Mouse (Mus musculus) heart, postnatal 14 days (tissue): ENCODE results near the gene Ssh2. TPM values are rescaled to one million over a fixed set of nuclear protein-coding genes. Genes with fewer than 3 reads are reported as not detected.

ENCODE experiments used
- DNase-seq, 2 experiments: peaks; one replicate each; pipeline ENCODE4 v3.0.0; 2021 to 2022
- intact Hi-C: fragments of 180-260 bp; cut with DNase I; formaldehyde crosslinking; loops from one replicate; pipeline ENCODE4 v1.15.1; 2025
- total RNA-seq, 2 experiments: library from RNA; stranded (reverse); gene quantifications; 2 replicates each; pipeline ENCODE4 v1.2.3; 2021

Gene Ssh2
- total RNA-seq, 2 experiments from 2014 or later: 83.2 to 95.0 TPM

GRCm38 (mm10) chr11:77500361-77501325 lies 284.6 kb downstream of the Ssh2 start:
- intact Hi-C loops: loop anchor here (1.0 to 10.0 kb wide), 2 partner anchors 9 to 294 kb away; no protein-coding TSS in a partner anchor
- no peak for DNase-seq

GRCm38 (mm10) chr11:77501392-77501791 lies 285.3 kb downstream of the Ssh2 start:
- intact Hi-C loops: loop anchor here (1.0 to 10.0 kb wide), 2 partner anchors 10 to 293 kb away; no protein-coding TSS in a partner anchor

GRCm38 (mm10) chr11:77501971-77502370 lies 285.9 kb downstream of the Ssh2 start:
- intact Hi-C loops: loop anchor here (1.0 to 10.0 kb wide), 2 partner anchors 11 to 293 kb away; no protein-coding TSS in a partner anchor
- no peak for DNase-seq

More at GRCm38 (mm10) chr11:77501392-77501791, 285.3 kb downstream of the Ssh2 start:
- DNase-seq: peak; percentile 78 to 84

GRCm38 (mm10) chr11:77502481-77502880 lies 286.4 kb downstream of the Ssh2 start:
- intact Hi-C loops: loop anchor here (10.0 kb wide), 1 partner anchor 292 kb away; no protein-coding TSS in a partner anchor

GRCm38 (mm10) chr11:77503511-77503910 lies 287.4 kb downstream of the Ssh2 start:
- DNase-seq: peak in 1 of 2 experiments; percentile 62

More at GRCm38 (mm10) chr11:77502481-77502880, 286.4 kb downstream of the Ssh2 start:
- DNase-seq: no peak

GRCm38 (mm10) chr11:77504377-77504776 lies 288.3 kb downstream of the Ssh2 start:
- intact Hi-C loops: loop anchor here (10.0 kb wide), 1 partner anchor 290 kb away; no protein-coding TSS in a partner anchor

More at GRCm38 (mm10) chr11:77503511-77503910, 287.4 kb downstream of the Ssh2 start:
- intact Hi-C loops: loop anchor here (10.0 kb wide), 1 partner anchor 291 kb away; no protein-coding TSS in a partner anchor

GRCm38 (mm10) chr11:77505291-77505980 lies 289.3 kb downstream of the Ssh2 start:
- intact Hi-C loops: loop anchor here (5.0 to 10.0 kb wide), 2 partner anchors 122 to 289 kb away; no protein-coding TSS in a partner anchor

More at GRCm38 (mm10) chr11:77504377-77504776, 288.3 kb downstream of the Ssh2 start:
- DNase-seq: no peak

GRCm38 (mm10) chr11:77506273-77506672 lies 290.2 kb downstream of the Ssh2 start:
- intact Hi-C loops: loop anchor here (5.0 to 10.0 kb wide), 2 partner anchors 121 to 289 kb away; no protein-coding TSS in a partner anchor
- DNase-seq: no peak

More at GRCm38 (mm10) chr11:77505291-77505980, 289.3 kb downstream of the Ssh2 start:
- no peak for DNase-seq

GRCm38 (mm10) chr11:77506941-77507340 lies 290.9 kb downstream of the Ssh2 start:
- DNase-seq: no peak
- intact Hi-C loops: loop anchor here (5.0 to 10.0 kb wide), 2 partner anchors 120 to 288 kb away; no protein-coding TSS in a partner anchor

- intact Hi-C loops: loop anchor here (5.0 to 10.0 kb wide), 2 partner anchors 120 to 287 kb away; no protein-coding TSS in a partner anchor
- DNase-seq: no peak
These were observed 291.3 kb downstream of the Ssh2 start for GRCm38 (mm10) chr11:77507426-77507825.

GRCm38 (mm10) chr11:77508068-77509021 lies 292.3 kb downstream of the Ssh2 start:
- peak; percentile 90 to 92 for DNase-seq
- intact Hi-C loops: loop anchor here (5.0 to 10.0 kb wide), 2 partner anchors 119 to 286 kb away; no protein-coding TSS in a partner anchor

Other genes with a start within 250 kb of the Ssh2 start
- gene Slc6a4, start 217.7 kb upstream of the Ssh2 start, total RNA-seq: 1 to 10 TPM; 1.2 to 1.4 TPM
- 10 to 100 TPM; 12.5 to 13.1 TPM for gene Nsrp1, start 137.9 kb upstream of the Ssh2 start, total RNA-seq
- under 1 TPM; 0.32 to 0.43 TPM for gene Efcab5, start 27.3 kb upstream of the Ssh2 start, total RNA-seq
- 100 to 1,000 TPM; 188 to 189 TPM for gene Coro6, start 246.1 kb downstream of the Ssh2 start, total RNA-seq